Comparison of ENCODE assay signal across 29 mouse cellular contexts in genomic region chr13:53000481-53000880, GRCm38 (mm10). TPM values are rescaled to one million over a fixed set of nuclear protein-coding genes. Genes with fewer than 3 reads are reported as not detected.
A peak's percentile ranks its signal among the peaks of the same experiment; 100 is the strongest.
DNase-seq lines count a peak whose midpoint lies in the region; ATAC-seq and TF ChIP-seq lines count a peak whose summit lies in the region.
"Had no signal": no experiment of that assay in that cellular context is flagged by ENCODE, and none has a peak within 500 bp of the region (broad histone marks: within the 10 kb centered on the region; RNA-seq: fewer than 3 reads in every experiment).

No protein-coding gene starts in this region.

- no peaks in the 10 kb centered on the region for H3K4me1 ChIP-seq in heart, adult 2 months (ENCODE audit: control insufficient read depth, insufficient read depth, low read length)
- no peaks in the 10 kb centered on the region; the same call in 1 of the 2 replicates for H3K4me1 ChIP-seq in cerebellum, adult 2 months (ENCODE audit: control insufficient read depth, insufficient read depth, low read length)
- H3K4me1 ChIP-seq: embryonic facial prominence, embryonic 13.5 days; forebrain, embryonic 12.5 days; forebrain, embryonic 15.5 days; hindbrain, embryonic 13.5 days had no signal

- no peak for TF ChIP-seq POLR2A in heart, adult 2 months (IDR thresholded peaks at IDR 0.05; ENCODE audit: insufficient read depth, low read depth, low read length)
- TF ChIP-seq POLR2A in cerebellum, adult 2 months (IDR thresholded peaks at IDR 0.05; ENCODE audit: borderline replicate concordance, insufficient read depth, low read length): no peak

- no peak for TF ChIP-seq EP300 in heart, adult 2 months (IDR thresholded peaks at IDR 0.05; ENCODE audit: insufficient read depth, low read depth, low read length)

- H3K27me3 ChIP-seq in heart, adult 2 months (ENCODE audit: control insufficient read depth, insufficient read depth, low read length): no peaks in the 10 kb centered on the region
- H3K27me3 ChIP-seq in cerebellum, adult 2 months (ENCODE audit: control insufficient read depth, insufficient read depth, low read length): no peaks in the 10 kb centered on the region
- H3K27me3 ChIP-seq: CH12.LX; embryonic facial prominence, embryonic 13.5 days; forebrain, embryonic 12.5 days; forebrain, embryonic 15.5 days; heart, embryonic 15.5 days; hindbrain, embryonic 13.5 days had no signal

- peak; percentile 47 for ATAC-seq in megakaryocyte, adult 5-6 weeks (ENCODE audit: poor library complexity, severe bottlenecking)
- ATAC-seq in monocyte, adult 5-6 weeks (replicated peaks; ENCODE audit: insufficient number of reproducible peaks, low FRiP score, low TSS enrichment, poor library complexity, severe bottlenecking): peak; percentile 48; the same call in 1 of the 2 replicates
- ATAC-seq: forebrain, embryonic 15.5 days; hindbrain, embryonic 16.5 days; inflammation-experienced regulatory T-cells, adult 6 months had no signal

- H3K27ac ChIP-seq in heart, adult 2 months: no peak overlapping the region
- H3K27ac ChIP-seq in cerebellum, adult 2 months (ENCODE audit: insufficient read depth, low read length): no peak overlapping the region
- H3K27ac ChIP-seq: embryonic facial prominence, embryonic 13.5 days; forebrain, embryonic 12.5 days; forebrain, embryonic 15.5 days; heart, embryonic 15.5 days; hindbrain, embryonic 10.5 days; hindbrain, embryonic 13.5 days had no signal

- H3K79me2 ChIP-seq in heart, adult 2 months (replicated peaks; ENCODE audit: control insufficient read depth, insufficient read depth, low read length): no peaks in the 10 kb centered on the region

- intact Hi-C loops in heart, adult 2 months (cut with DNase I): no loop called here

- no peak overlapping the region for H3K9ac ChIP-seq in heart, adult 2 months (ENCODE audit: low read depth, low read length)
- H3K9ac ChIP-seq: embryonic facial prominence, embryonic 13.5 days; forebrain, embryonic 12.5 days; forebrain, embryonic 15.5 days; heart, embryonic 12.5 days; heart, embryonic 15.5 days; hindbrain, embryonic 13.5 days had no signal

- no peak overlapping the region for H3K4me3 ChIP-seq in heart, adult 2 months
- H3K4me3 ChIP-seq in cerebellum, adult 2 months (replicated peaks; ENCODE audit: insufficient read depth, low read depth, low read length): no peak overlapping the region
- H3K4me3 ChIP-seq: embryonic facial prominence, embryonic 10.5 days; embryonic facial prominence, embryonic 13.5 days; erythroblast, embryonic 14.5 days; forebrain, embryonic 12.5 days; forebrain, embryonic 15.5 days; heart, embryonic 12.5 days; heart, embryonic 15.5 days; hindbrain, embryonic 10.5 days; hindbrain, embryonic 13.5 days had no signal

- TF ChIP-seq CTCF in heart, adult 2 months (IDR thresholded peaks at IDR 0.05): no peak
- no peak for TF ChIP-seq CTCF in cerebellum, adult 2 months (IDR thresholded peaks at IDR 0.05; ENCODE audit: borderline replicate concordance, insufficient read depth, low read depth, low read length)

- 71% methylated on average over 2 of the region's 2 CpGs for WGBS in heart, adult 2 months
- WGBS in cerebellum, adult 2 months: 95% methylated on average over 2 of the region's 2 CpGs

- DNase-seq in heart, adult 11 months: peak; percentile 28
- DNase-seq in heart, adult 2 months: no peak
- no peak for DNase-seq in thymus, postnatal 4 days
- no peak for DNase-seq in right cerebral cortex, postnatal 10 days (ENCODE audit: low spot score in 2 of 2)
- DNase-seq in cerebellum, adult 2 months: no peak
- DNase-seq: adrenal gland, adult 2 months; adrenal gland, postnatal 14 days; cerebellum, adult 11 months; cerebellum, adult 9-10 months; cerebellum, postnatal 14 days; embryo, embryonic 11 days; gastrocnemius, postnatal 25 days; heart, postnatal 10 days; heart, postnatal 36 days had no signal

- no peaks in the 10 kb centered on the region for H3K36me3 ChIP-seq in heart, adult 2 months (ENCODE audit: control insufficient read depth, insufficient read depth, low read length)
- H3K36me3 ChIP-seq: embryonic facial prominence, embryonic 10.5 days; embryonic facial prominence, embryonic 13.5 days; forebrain, embryonic 12.5 days; forebrain, embryonic 15.5 days; G1E; heart, embryonic 12.5 days; heart, embryonic 15.5 days; hindbrain, embryonic 10.5 days; hindbrain, embryonic 13.5 days had no signal

RNA-seq across cellular contexts. Expression of gene Nfil3, which starts 19.6 kb away (rescaled TPM):
- total RNA-seq in heart, adult 2 months (2021): 10 to 100 TPM; 13.9 to 42.4 TPM
- 3.4 and 6.7 TPM in 2 replicates for polyA plus RNA-seq in heart, adult 2 months (2012; rRNA removed)
- 43.2 and 59.6 TPM in 2 replicates for total RNA-seq in megakaryocyte, adult 5-6 weeks (2015)
- total RNA-seq in megakaryocyte, adult 5-6 weeks (2017): 43.6 and 53.0 TPM in 2 replicates
- 97.8 to 144 TPM (median 137 TPM) in 3 replicates for total RNA-seq in monocyte, adult 5-6 weeks (2017)
- 9.5 and 9.6 TPM in 2 replicates for polyA plus RNA-seq in cerebellum, adult 2 months (2012; rRNA removed)
